Mouse (Mus musculus): ENCODE measurements at regions not wholly inside any gene's neighbourhood (a gene's known extent, or its start where the extent isn't known, plus 50 kb on each side); places are given as distances from the start of the nearest gene placed in this dataset.

GRCm38 (mm10) chr2:137704948-137705723 is 551.2 kb upstream of the Btbd3 start:
- TF ChIP-seq POLR2A (IDR thresholded peaks at IDR 0.05; ENCODE audit: insufficient read depth, low read length): no peak
- TF ChIP-seq CTCF (IDR thresholded peaks at IDR 0.05; ENCODE audit: low read depth, low read length): no peak
- TF ChIP-seq EP300 (IDR thresholded peaks at IDR 0.05; ENCODE audit: insufficient read depth, low read depth, low read length): no peak
